Mouse (Mus musculus) ES-E14 (cell line): ENCODE results near the gene Cdhr3. TPM values are rescaled to one million over a fixed set of nuclear protein-coding genes. Genes with fewer than 3 reads are reported as not detected.

Experiments
- DNase-seq: peaks from one replicate; pipeline ENCODE4 v3.0.0-alpha.2; 2013; ENCODE audit warnings: low read depth, low spot score
- H3K27ac ChIP-seq: 2 replicates; pipeline ENCODE4 v1.5.1; 2012; ENCODE audit warnings: low read depth, mild to moderate bottlenecking, low read length, moderate library complexity, mixed read lengths; ENCODE audit not compliant: poor library complexity, insufficient read depth, severe bottlenecking
- H3K36me3 ChIP-seq: 2 replicates; pipeline ENCODE4 v1.6.1; 2012; ENCODE audit warnings: mild to moderate bottlenecking, low read length, moderate library complexity, mixed read lengths; ENCODE audit not compliant: control insufficient read depth, poor library complexity, insufficient read depth, severe bottlenecking
- H3K4me1 ChIP-seq, 2 experiments: fragments of 150-350 bp in 1 of 2; sonication (generic) in 1 of 2; 2 replicates each; pipeline ENCODE4 v1.6.1; 2012; ENCODE audit warnings: low read length in 2 of 2, mild to moderate bottlenecking in 1 of 2, mixed read lengths in 1 of 2; ENCODE audit not compliant: control insufficient read depth in 2 of 2, insufficient read depth in 2 of 2, poor library complexity in 1 of 2
- H3K4me3 ChIP-seq, 2 experiments: fragments of 150-350 bp in 1 of 2; sonication (generic) in 1 of 2; 2 replicates each; pipeline ENCODE4 v1.5.1; 2012; ENCODE audit warnings: low read length in 2 of 2, low read depth in 1 of 2, mild to moderate bottlenecking in 1 of 2, mixed read lengths in 1 of 2; ENCODE audit not compliant: insufficient read depth in 1 of 2, poor library complexity in 1 of 2, severe bottlenecking in 1 of 2
- H3K9ac ChIP-seq: 2 replicates; pipeline ENCODE4 v1.6.1; 2012; ENCODE audit warnings: low read depth, mild to moderate bottlenecking, low read length, mixed read lengths; ENCODE audit not compliant: poor library complexity, insufficient read depth, severe bottlenecking
- H3K9me3 ChIP-seq: fragments of 150-350 bp; sonication (generic); 2 replicates; pipeline ENCODE4 v1.6.1; 2012; ENCODE audit warnings: low read depth, mild to moderate bottlenecking, low read length; ENCODE audit not compliant: control insufficient read depth, insufficient read depth
- CHD2 ChIP-seq: IDR thresholded peaks from 2 replicates; pipeline ENCODE4 v1.6.1; 2014; ENCODE audit warnings: mild to moderate bottlenecking, low read depth, low read length, inconsistent platforms
- HCFC1 ChIP-seq: IDR thresholded peaks from 2 replicates; pipeline ENCODE4 v1.6.1; 2012; ENCODE audit warnings: low read length, inconsistent platforms, borderline replicate concordance; ENCODE audit not compliant: insufficient read depth
- MAFK ChIP-seq: IDR thresholded peaks from 2 replicates; pipeline ENCODE4 v1.6.1; 2014; ENCODE audit warnings: mild to moderate bottlenecking, low read depth, low read length, inconsistent platforms; ENCODE audit not compliant: insufficient read depth
- ZC3H11A ChIP-seq: IDR thresholded peaks from 2 replicates; pipeline ENCODE4 v1.6.1; 2012; ENCODE audit warnings: low read depth, mild to moderate bottlenecking, inconsistent platforms, low read length, borderline replicate concordance
- ZNF384 ChIP-seq: IDR thresholded peaks from 2 replicates; pipeline ENCODE4 v1.6.1; 2012; ENCODE audit warnings: low read depth, low read length, inconsistent platforms
- in situ Hi-C, 2 experiments: fragments of 600-800 bp; cut with MboI; formaldehyde crosslinking; loops; one replicate each; pipeline ENCODE4 v1.15.1; 2025; ENCODE audit warnings: low sequenced_read_pairs in 2 of 2, inconsistent platforms in 1 of 2; ENCODE audit not compliant: unreplicated experiment in 2 of 2
- total RNA-seq: library from RNA; depleted of rRNA; stranded (reverse); fragments of 300-350 nt; gene quantifications from 2 replicates; pipeline ENCODE4 v1.2.3, GENCODE M21; 2012; rRNA removed

Cdhr3 gene
- total RNA-seq, 1 experiment: not detected

DNA sequence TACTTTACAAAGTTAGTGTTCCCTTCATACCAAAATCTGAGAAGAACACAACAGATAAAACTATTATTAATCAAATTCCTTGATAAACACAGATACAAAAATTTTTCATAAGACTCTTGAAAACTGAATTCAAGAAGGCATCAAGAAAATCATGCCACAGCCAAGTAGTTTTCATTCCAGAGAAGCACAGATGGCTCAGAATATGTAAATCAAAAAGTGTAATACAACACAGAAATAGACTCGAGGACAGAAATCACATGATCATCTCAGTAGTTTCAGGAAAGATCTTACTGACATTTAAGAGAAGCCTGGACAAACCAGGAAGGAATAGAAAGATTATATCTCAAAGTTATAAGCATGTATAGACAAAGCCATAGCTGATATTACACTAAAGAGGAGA is 106.4 kb downstream of the Cdhr3 start:
- DNase-seq: no peak
- Histone ChIP-seq H3K9ac (no peak overlapping the region), H3K27ac (no peak overlapping the region), H3K4me1 (peaks cover 0 to 3% of the 10 kb centered on the region in 2 experiments; a peak in 1 of 4 replicates), H3K4me3 (no peak overlapping the region), H3K9me3 (no peaks in the 10 kb centered on the region), H3K36me3 (no peaks in the 10 kb centered on the region)
- TF ChIP-seq ZC3H11A: no peak
- TF ChIP-seq MAFK: no peak
- TF ChIP-seq HCFC1: no peak
- TF ChIP-seq ZNF384: no peak
- no peak for TF ChIP-seq CHD2
- in situ Hi-C loops: no loop called here

Other genes starting within 250 kb of the Cdhr3 start
- gene Sypl, start 139.0 kb downstream of the Cdhr3 start, total RNA-seq: 26.5 and 29.2 TPM in 2 replicates
- gene Atxn7l1, start 54.8 kb upstream of the Cdhr3 start, total RNA-seq: 3.9 and 4.9 TPM in 2 replicates